Mouse (Mus musculus): ENCODE measurements around the gene Cd3d. TPM values are rescaled to one million over a fixed set of nuclear protein-coding genes. Genes with fewer than 3 reads are reported as not detected.
"Not testable (repeated sequence)": the region's sequence is repeated elsewhere in the genome, so short reads cannot be mapped to it uniquely, and the experiment has no call there.

Gene Cd3d
- total RNA-seq (2017) = 0.05 TPM in 1 of 2 replicates, not detected in the other

- no peak for ATAC-seq (replicated peaks; ENCODE audit: low read depth, poor library complexity, severe bottlenecking)
Observed at GRCm38 (mm10) chr9:44981676-44982075, at the start of gene Cd3d. Gene Cd3d, plus strand, starts transcription at chr9:44981786.

- ATAC-seq (replicated peaks; ENCODE audit: low read depth, poor library complexity, severe bottlenecking) = no peak
Observed at GRCm38 (mm10) chr9:44941756-44942155, 39.8 kb upstream of the Cd3d start.

GRCm38 (mm10) chr9:44942421-44942820 is 39.2 kb upstream of the Cd3d start:
- ATAC-seq (replicated peaks; ENCODE audit: low read depth, poor library complexity, severe bottlenecking) = no peak

- no peak for ATAC-seq (replicated peaks; ENCODE audit: low read depth, poor library complexity, severe bottlenecking)
Observed at GRCm38 (mm10) chr9:44946185-44946695, 35.3 kb upstream of the Cd3d start.

- ATAC-seq (replicated peaks; ENCODE audit: low read depth, poor library complexity, severe bottlenecking) = no peak
Observed at GRCm38 (mm10) chr9:44947836-44948235, 33.8 kb upstream of the Cd3d start.

- ATAC-seq (replicated peaks; ENCODE audit: low read depth, poor library complexity, severe bottlenecking) = no peak
Observed at GRCm38 (mm10) chr9:44954432-44954831, 27.2 kb upstream of the Cd3d start.

GRCm38 (mm10) chr9:44965126-44965832 is 16.3 kb upstream of the Cd3d start, which contains the start of gene Ube4a:
Gene Ube4a, minus strand, starts transcription at chr9:44965600.
- peak; percentile 93 for ATAC-seq (replicated peaks; ENCODE audit: low read depth, poor library complexity, severe bottlenecking)

- no peak for ATAC-seq (replicated peaks; ENCODE audit: low read depth, poor library complexity, severe bottlenecking)
Observed at GRCm38 (mm10) chr9:44965833-44966466, 15.6 kb upstream of the Cd3d start.

GRCm38 (mm10) chr9:44966815-44967242 is 14.8 kb upstream of the Cd3d start:
- peak; percentile 78 for ATAC-seq (replicated peaks; ENCODE audit: low read depth, poor library complexity, severe bottlenecking)

- not testable (repeated sequence) for ATAC-seq (replicated peaks; ENCODE audit: low read depth, poor library complexity, severe bottlenecking)
Observed at GRCm38 (mm10) chr9:44967763-44968162, 13.8 kb upstream of the Cd3d start.

GRCm38 (mm10) chr9:44969450-44969849 is 12.1 kb upstream of the Cd3d start:
- ATAC-seq (replicated peaks; ENCODE audit: low read depth, poor library complexity, severe bottlenecking) = no peak

- no peak for ATAC-seq (replicated peaks; ENCODE audit: low read depth, poor library complexity, severe bottlenecking)
Observed at GRCm38 (mm10) chr9:44977813-44978212, 3.8 kb upstream of the Cd3d start.

GRCm38 (mm10) chr9:44979806-44980205 is 1.8 kb upstream of the Cd3d start:
- no peak for ATAC-seq (replicated peaks; ENCODE audit: low read depth, poor library complexity, severe bottlenecking)

GRCm38 (mm10) chr9:44980242-44980641 is 1.3 kb upstream of the Cd3d start, which contains the start of gene Cd3g:
Gene Cd3g, minus strand, starts transcription at chr9:44980431.
- no peak for ATAC-seq (replicated peaks; ENCODE audit: low read depth, poor library complexity, severe bottlenecking)

GRCm38 (mm10) chr9:44981104-44981503 is 482 bp upstream of the Cd3d start:
- ATAC-seq (replicated peaks; ENCODE audit: low read depth, poor library complexity, severe bottlenecking) = no peak

- no peak for ATAC-seq (replicated peaks; ENCODE audit: low read depth, poor library complexity, severe bottlenecking)
Observed at GRCm38 (mm10) chr9:44982081-44982480, 495 bp downstream of the Cd3d start.

- no peak for ATAC-seq (replicated peaks; ENCODE audit: low read depth, poor library complexity, severe bottlenecking)
Observed at GRCm38 (mm10) chr9:44982531-44982930, 945 bp downstream of the Cd3d start.

GRCm38 (mm10) chr9:44983001-44983400 is 1.4 kb downstream of the Cd3d start:
- no peak for ATAC-seq (replicated peaks; ENCODE audit: low read depth, poor library complexity, severe bottlenecking)

- no peak for ATAC-seq (replicated peaks; ENCODE audit: low read depth, poor library complexity, severe bottlenecking)
Observed at GRCm38 (mm10) chr9:44985721-44986161, 4.2 kb downstream of the Cd3d start.

GRCm38 (mm10) chr9:44986242-44986781 is 4.7 kb downstream of the Cd3d start:
- peak; percentile 98 for ATAC-seq (replicated peaks; ENCODE audit: low read depth, poor library complexity, severe bottlenecking)

GRCm38 (mm10) chr9:44986976-44987375 is 5.4 kb downstream of the Cd3d start:
- ATAC-seq (replicated peaks; ENCODE audit: low read depth, poor library complexity, severe bottlenecking) = peak; percentile 34

Data from common myeloid progenitor, adult 5-6 weeks (primary cell).